Mouse (Mus musculus) heart, embryonic 14.5 days (tissue): ENCODE data around the gene Omt2a. TPM values are rescaled to one million over a fixed set of nuclear protein-coding genes. Genes with fewer than 3 reads are reported as not detected.

Source experiments
- ATAC-seq: fragments of 200-750 bp; cut with Nextera tagmentation; 2 replicates; pipeline ENCODE4 v1.8.0; 2017; ENCODE audit warnings: low read depth, moderate TSS enrichment; ENCODE audit not compliant: insufficient number of reproducible peaks, insufficient read depth, low FRiP score
- H3K27ac ChIP-seq, 2 experiments: fragments of 200-500 bp in 1 of 2; fragments of 300-500 bp in 1 of 2; sonication (generic) in 1 of 2; replicated peaks in 1 of 2; 2 replicates each; pipeline ENCODE4 v1.5.1; 2012 to 2014; ENCODE audit warnings: low read depth in 2 of 2, low read length in 2 of 2, control low read depth in 1 of 2, mild to moderate bottlenecking in 1 of 2, mixed read lengths in 1 of 2; ENCODE audit not compliant: control insufficient read depth in 1 of 2, insufficient read depth in 1 of 2
- H3K27me3 ChIP-seq: fragments of 300-500 bp; sonication (generic); 2 replicates; pipeline ENCODE4 v1.6.1; 2014; ENCODE audit warnings: mild to moderate bottlenecking, low read length, control low read depth; ENCODE audit not compliant: control insufficient read depth, insufficient read depth
- H3K36me3 ChIP-seq: fragments of 300-500 bp; sonication (generic); 2 replicates; pipeline ENCODE4 v1.6.1; 2014; ENCODE audit warnings: mild to moderate bottlenecking, control low read depth, low read length, mixed read lengths; ENCODE audit not compliant: control insufficient read depth, insufficient read depth
- H3K4me1 ChIP-seq, 2 experiments: fragments of 200-500 bp in 1 of 2; fragments of 300-500 bp in 1 of 2; sonication (generic) in 1 of 2; 2 replicates each; pipeline ENCODE4 v1.6.1; 2012 to 2014; ENCODE audit warnings: low read length in 2 of 2, control low read depth in 1 of 2, mixed read lengths in 1 of 2; ENCODE audit not compliant: control insufficient read depth in 2 of 2, insufficient read depth in 2 of 2
- H3K4me2 ChIP-seq: fragments of 300-500 bp; sonication (generic); 2 replicates; pipeline ENCODE4 v1.6.1; 2014; ENCODE audit warnings: mild to moderate bottlenecking, low read length
- H3K4me3 ChIP-seq, 2 experiments: fragments of 200-500 bp in 1 of 2; fragments of 300-500 bp in 1 of 2; sonication (generic) in 1 of 2; 2 replicates each; pipeline ENCODE4 v1.5.1; 2012 to 2014; ENCODE audit warnings: low read length in 2 of 2, mild to moderate bottlenecking in 2 of 2, control low read depth in 1 of 2, low read depth in 1 of 2, moderate library complexity in 1 of 2; ENCODE audit not compliant: control insufficient read depth in 1 of 2, insufficient read depth in 1 of 2
- H3K9ac ChIP-seq: fragments of 300-500 bp; sonication (generic); 2 replicates; pipeline ENCODE4 v1.6.1; 2014; ENCODE audit warnings: mild to moderate bottlenecking, low read length
- H3K9me3 ChIP-seq: fragments of 300-500 bp; sonication (generic); 2 replicates; pipeline ENCODE4 v1.6.1; 2016; ENCODE audit warnings: low read length, control low read depth; ENCODE audit not compliant: control insufficient read depth
- WGBS: fragments of 180-500 bp; shearing (Covaris S2); extraction: QIAGEN DNeasy Blood & Tissue Kit; methylation state at CpG from one replicate; pipeline ENCODE4 v1.1.7; 2014; 5-methylcytosine and 5-hydroxymethylcytosine counted together
- polyA plus RNA-seq: library from polyadenylated mRNA; unstranded; fragments of >200 nt; fragmentation: Nextera tagmentation; extraction: Ambion mirVana; gene quantifications from 2 replicates; pipeline ENCODE4 v1.2.1, GENCODE M21; 2014

The Omt2a gene
- not detected in 2 replicates for polyA plus RNA-seq

GRCm38 (mm10) chr9:78314696-78315095 is at the start of gene Omt2a:
Gene Omt2a (minus strand): TSS chr9:78314796.
- no peaks in the 10 kb centered on the region for H3K9me3 ChIP-seq
- H3K27me3 ChIP-seq = no peaks in the 10 kb centered on the region
- no peak for ATAC-seq
- no peak within 1 kb of the TSS for H3K9ac ChIP-seq
- H3K4me2 ChIP-seq = no peak within 1 kb of the TSS
- no peak within 1 kb of the TSS for H3K4me3 ChIP-seq
- no peaks in the 10 kb centered on the region for H3K36me3 ChIP-seq
- 71% methylated on average over 2 of the region's 2 CpGs for WGBS
- no peaks in the 10 kb centered on the region for H3K4me1 ChIP-seq
- no peak within 1 kb of the TSS for H3K27ac ChIP-seq

- Histone ChIP-seq H3K4me3 (no peak overlapping the region), H3K4me2 (no peak overlapping the region), H3K27ac (no peak overlapping the region), H3K27me3 (no peaks in the 10 kb centered on the region), H3K9me3 (no peaks in the 10 kb centered on the region), H3K36me3 (no peaks in the 10 kb centered on the region), H3K9ac (no peak overlapping the region), H3K4me1 (no peaks in the 10 kb centered on the region)
- no peak for ATAC-seq
- WGBS = 60% methylated on average over 6 of the region's 6 CpGs
These were observed 48.8 kb upstream of the Omt2a start for GRCm38 (mm10) chr9:78363374-78363773.

DNA sequence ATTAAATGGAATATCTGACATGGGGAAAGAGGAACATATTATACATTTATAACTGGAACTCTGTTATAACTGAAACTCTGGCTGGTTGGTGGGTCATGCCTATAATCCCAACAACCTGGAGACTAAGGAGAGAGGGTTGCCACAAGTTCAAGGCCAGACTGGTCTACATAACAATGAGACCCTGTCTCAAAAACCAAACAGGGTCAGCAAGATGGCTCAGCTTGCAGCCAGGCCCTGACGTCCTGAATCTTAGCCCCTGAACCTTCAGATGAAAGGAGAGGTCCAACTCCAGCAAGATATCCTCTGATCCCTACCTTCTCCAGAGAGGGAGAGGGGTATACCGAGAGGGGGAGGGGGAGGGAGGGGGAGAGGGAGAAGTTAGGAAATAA is 45.9 kb upstream of the Omt2a start:
- Histone ChIP-seq H3K9ac (no peak overlapping the region), H3K4me1 (no peaks in the 10 kb centered on the region), H3K4me2 (no peak overlapping the region), H3K9me3 (no peaks in the 10 kb centered on the region), H3K36me3 (no peaks in the 10 kb centered on the region), H3K27ac (no peak overlapping the region), H3K27me3 (no peaks in the 10 kb centered on the region), H3K4me3 (no peak overlapping the region)
- ATAC-seq = no peak
- WGBS = 51% methylated on average over 2 of the region's 2 CpGs

DNA sequence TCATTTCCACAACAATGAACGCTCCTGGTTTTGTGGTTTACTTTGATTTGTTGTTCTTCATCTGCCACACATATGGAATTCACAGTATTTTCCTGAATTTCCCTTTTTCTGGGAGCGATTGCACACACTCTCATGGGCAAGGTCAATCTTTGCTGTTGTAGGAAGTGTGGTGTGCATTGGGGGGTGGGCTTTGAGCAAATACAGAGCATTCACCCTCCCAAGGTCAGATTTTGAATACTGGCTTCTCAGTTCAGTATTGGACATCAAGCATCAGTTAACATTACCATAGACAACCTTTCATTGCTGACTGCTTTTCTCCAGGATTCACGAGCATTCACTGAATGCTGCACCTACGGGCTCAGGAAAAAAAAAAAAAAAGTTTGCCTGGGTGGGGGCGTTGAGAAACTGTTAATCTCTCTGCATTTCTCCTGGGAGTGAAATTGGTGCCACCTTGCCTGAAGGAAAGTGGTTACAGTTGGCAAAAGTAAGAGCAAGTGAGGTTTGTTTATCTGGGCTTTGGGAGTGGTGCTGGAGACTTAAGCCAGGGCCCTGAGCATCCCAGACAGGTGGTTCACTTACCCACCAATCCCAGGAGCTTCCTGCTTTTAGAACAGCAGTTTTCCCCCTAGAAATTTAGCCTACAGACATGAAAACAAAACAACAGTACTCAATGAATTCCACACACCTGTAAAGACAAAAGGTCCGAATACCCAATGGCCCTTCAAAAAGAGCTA is 45.3 kb upstream of the Omt2a start:
- no peak for ATAC-seq
- Histone ChIP-seq H3K9me3 (no peaks in the 10 kb centered on the region), H3K36me3 (no peaks in the 10 kb centered on the region), H3K4me3 (no peak overlapping the region), H3K4me2 (no peak overlapping the region), H3K27me3 (no peaks in the 10 kb centered on the region), H3K4me1 (no peaks in the 10 kb centered on the region), H3K27ac (no peak overlapping the region), H3K9ac (no peak overlapping the region)
- WGBS = 82% methylated on average over 6 of the region's 6 CpGs

GRCm38 (mm10) chr9:78358053-78358452 is 43.5 kb upstream of the Omt2a start:
- 12% methylated on average over 9 of the region's 9 CpGs for WGBS
- Histone ChIP-seq H3K9me3 (no peaks in the 10 kb centered on the region), H3K9ac (no peak overlapping the region), H3K4me2 (no peak overlapping the region), H3K27me3 (no peaks in the 10 kb centered on the region), H3K4me1 (no peaks in the 10 kb centered on the region), H3K4me3 (no peak overlapping the region), H3K27ac (no peak overlapping the region), H3K36me3 (no peaks in the 10 kb centered on the region)
- ATAC-seq = no peak

GRCm38 (mm10) chr9:78355611-78356010 is 41.0 kb upstream of the Omt2a start, which contains the start of gene Gsta2:
Gene Gsta2 (minus strand): TSS chr9:78355788.
- no peaks in the 10 kb centered on the region for H3K4me1 ChIP-seq
- no peak for ATAC-seq
- no peak within 1 kb of the TSS for H3K4me3 ChIP-seq
- no peaks in the 10 kb centered on the region for H3K36me3 ChIP-seq
- no peaks in the 10 kb centered on the region for H3K27me3 ChIP-seq
- H3K27ac ChIP-seq = no peak within 1 kb of the TSS
- no peak within 1 kb of the TSS for H3K4me2 ChIP-seq
- 81% methylated on average over 8 of the region's 8 CpGs for WGBS
- H3K9ac ChIP-seq = no peak within 1 kb of the TSS
- no peaks in the 10 kb centered on the region for H3K9me3 ChIP-seq

DNA sequence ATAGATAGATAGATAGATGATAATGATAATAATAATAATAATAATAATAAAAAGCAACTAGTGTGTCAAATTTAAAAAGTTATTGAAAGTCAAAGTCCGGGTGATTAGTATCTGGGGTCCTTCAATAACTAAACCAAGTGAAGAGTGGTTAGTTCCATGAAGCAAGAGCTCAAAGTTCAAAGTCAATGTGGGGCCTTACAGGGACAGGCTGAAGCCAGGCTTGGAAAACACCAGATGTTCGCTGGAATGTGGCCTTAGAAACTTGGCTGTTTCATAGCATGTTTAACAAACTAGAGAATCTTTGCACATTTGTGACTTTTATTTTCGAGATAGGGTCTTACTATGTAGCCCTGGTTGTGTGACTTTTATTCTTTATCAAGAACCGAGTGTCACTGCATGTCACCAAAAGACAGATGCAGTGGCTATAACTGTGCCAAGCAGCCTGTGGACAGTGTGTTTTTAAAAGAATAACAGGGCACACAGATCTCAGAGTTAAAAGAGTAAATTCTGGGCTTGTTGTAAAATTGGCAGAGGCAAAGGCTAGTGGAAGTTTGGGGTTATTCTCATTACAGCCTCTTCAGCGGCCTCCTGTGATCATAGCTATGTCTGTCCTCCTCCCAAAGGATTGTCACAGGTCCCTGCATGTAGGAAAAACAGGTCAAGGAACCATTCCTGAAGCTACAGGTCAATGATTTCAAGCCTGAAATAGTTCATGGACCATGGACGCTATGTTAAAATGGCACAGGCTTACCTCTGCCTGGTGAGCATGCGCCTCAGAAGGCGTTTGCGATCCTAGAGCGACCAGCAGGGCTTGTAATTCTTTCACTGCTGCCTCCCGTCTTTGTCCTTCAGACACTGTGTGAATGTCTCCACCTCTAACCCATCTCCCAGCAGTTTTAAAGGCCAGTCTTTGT is 40.3 kb upstream of the Omt2a start:
- H3K4me2 ChIP-seq = no peak overlapping the region
- H3K4me3 ChIP-seq = no peak overlapping the region
- H3K27ac ChIP-seq = no peak overlapping the region
- no peaks in the 10 kb centered on the region for H3K4me1 ChIP-seq
- H3K27me3 ChIP-seq = no peaks in the 10 kb centered on the region
- H3K36me3 ChIP-seq = no peaks in the 10 kb centered on the region
- no peaks in the 10 kb centered on the region for H3K9me3 ChIP-seq
- 68% methylated on average over 11 of the region's 11 CpGs for WGBS
- no peak overlapping the region for H3K9ac ChIP-seq
- no peak for ATAC-seq
